Mouse (Mus musculus): ENCODE measurements at regions not wholly inside any gene's neighbourhood (a gene's known extent, or its start where the extent isn't known, plus 50 kb on each side); places are given as distances from the start of the nearest gene placed in this dataset.

DNA sequence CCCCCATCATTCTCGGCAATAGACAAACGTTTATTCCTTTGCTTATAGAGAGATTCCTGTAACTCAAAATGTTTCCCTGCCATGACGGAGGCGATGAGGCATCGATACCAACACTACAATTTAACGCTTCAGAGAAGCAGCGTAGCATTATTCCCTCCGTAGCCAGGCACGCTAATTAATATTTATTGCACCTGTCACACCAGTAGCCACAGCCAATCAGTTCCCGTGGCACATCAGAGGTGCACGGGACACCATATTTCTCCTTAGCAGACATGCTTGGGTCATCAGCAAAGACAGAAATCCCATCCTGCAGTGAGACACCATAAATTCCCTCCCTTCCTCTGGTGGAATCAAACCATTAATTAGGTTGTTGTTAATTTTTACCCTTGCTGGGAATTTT, 399.8 kb upstream of the Tmpo start:
- TF ChIP-seq CTCF (IDR thresholded peaks at IDR 0.05; ENCODE audit: low read depth, low read length) (no peak), POLR2A (IDR thresholded peaks at IDR 0.05; ENCODE audit: insufficient read depth, low read length) (no peak), EP300 (IDR thresholded peaks at IDR 0.05; ENCODE audit: insufficient read depth, low read depth, low read length) (no peak)

All from ES-Bruce4 (cell line).